Mouse (Mus musculus): ENCODE measurements at regions not wholly inside any gene's neighbourhood (a gene's known extent, or its start where the extent isn't known, plus 50 kb on each side); places are given as distances from the start of the nearest gene placed in this dataset.

- WGBS (ENCODE audit: insufficient replicate concordance) = 68% methylated on average over 5 of the region's 5 CpGs
- no peak for ATAC-seq (replicated peaks; ENCODE audit: insufficient number of reproducible peaks, low FRiP score, low TSS enrichment)
Observed at GRCm38 (mm10) chr4:39998771-39999422, 144.0 kb upstream of the Aco1 start.

GRCm38 (mm10) chr4:40014666-40015065, 128.2 kb upstream of the Aco1 start:
- H3K27me3 ChIP-seq (ENCODE audit: control insufficient read depth, insufficient read depth, low read length) = no peaks in the 10 kb centered on the region
- no peaks in the 10 kb centered on the region for H3K9me3 ChIP-seq (replicated peaks; ENCODE audit: control insufficient read depth, low read length)
- H3K9ac ChIP-seq (ENCODE audit: low read depth, low read length) = no peak overlapping the region
- no peak for ATAC-seq (replicated peaks; ENCODE audit: insufficient number of reproducible peaks, low FRiP score, low TSS enrichment)
- H3K4me3 ChIP-seq (ENCODE audit: low read depth, low read length) = no peak overlapping the region
- H3K36me3 ChIP-seq (ENCODE audit: control insufficient read depth, insufficient read depth, low read length) = no peaks in the 10 kb centered on the region
- H3K4me1 ChIP-seq (ENCODE audit: control insufficient read depth, insufficient read depth, low read length) = no peaks in the 10 kb centered on the region
- H3K4me2 ChIP-seq = no peak overlapping the region
- WGBS (ENCODE audit: insufficient replicate concordance) = 62% methylated on average over 7 of the region's 7 CpGs
- H3K27ac ChIP-seq (ENCODE audit: low read depth, low read length) = no peak overlapping the region

More at GRCm38 (mm10) chr4:39998771-39999422, 144.0 kb upstream of the Aco1 start:
- Histone ChIP-seq H3K4me1 (ENCODE audit: control insufficient read depth, insufficient read depth, low read length) (no peaks in the 10 kb centered on the region), H3K4me2 (no peak overlapping the region), H3K27me3 (ENCODE audit: control insufficient read depth, insufficient read depth, low read length) (no peaks in the 10 kb centered on the region), H3K4me3 (ENCODE audit: low read depth, low read length) (no peak overlapping the region), H3K36me3 (ENCODE audit: control insufficient read depth, insufficient read depth, low read length) (no peaks in the 10 kb centered on the region), H3K9ac (ENCODE audit: low read depth, low read length) (no peak overlapping the region), H3K27ac (ENCODE audit: low read depth, low read length) (no peak overlapping the region), H3K9me3 (replicated peaks; ENCODE audit: control insufficient read depth, low read length) (no peaks in the 10 kb centered on the region)

DNA sequence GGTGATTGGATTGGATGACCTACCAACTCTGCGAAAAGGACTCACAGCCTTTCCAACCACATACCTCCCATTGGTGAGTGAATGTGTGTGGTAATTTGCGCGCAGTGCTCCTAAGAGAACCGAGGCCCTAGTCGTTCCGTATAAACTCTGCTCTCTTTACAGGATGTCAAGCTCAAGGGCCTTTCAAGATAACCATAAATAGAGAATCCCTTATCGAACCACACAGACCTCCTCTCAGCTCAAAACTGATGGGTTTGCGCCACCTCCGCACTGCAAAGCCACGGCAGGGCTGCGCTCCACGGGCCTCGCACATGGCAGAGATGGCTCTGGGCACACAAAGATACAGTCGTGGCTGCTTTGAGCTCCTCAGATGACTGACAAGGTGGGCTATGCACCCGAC, 126.0 kb upstream of the Aco1 start:
- H3K4me3 ChIP-seq (ENCODE audit: low read depth, low read length) = no peak overlapping the region
- ATAC-seq (replicated peaks; ENCODE audit: insufficient number of reproducible peaks, low FRiP score, low TSS enrichment) = no peak
- H3K4me1 ChIP-seq (ENCODE audit: control insufficient read depth, insufficient read depth, low read length) = no peaks in the 10 kb centered on the region
- H3K9me3 ChIP-seq (replicated peaks; ENCODE audit: control insufficient read depth, low read length) = no peaks in the 10 kb centered on the region
- no peak overlapping the region for H3K9ac ChIP-seq (ENCODE audit: low read depth, low read length)
- WGBS (ENCODE audit: insufficient replicate concordance) = 49% methylated on average over 15 of the region's 15 CpGs
- H3K27ac ChIP-seq (ENCODE audit: low read depth, low read length) = no peak overlapping the region
- H3K27me3 ChIP-seq (ENCODE audit: control insufficient read depth, insufficient read depth, low read length) = no peaks in the 10 kb centered on the region
- H3K36me3 ChIP-seq (ENCODE audit: control insufficient read depth, insufficient read depth, low read length) = no peaks in the 10 kb centered on the region
- peak overlapping the region; percentile 50 for H3K4me2 ChIP-seq

DNA sequence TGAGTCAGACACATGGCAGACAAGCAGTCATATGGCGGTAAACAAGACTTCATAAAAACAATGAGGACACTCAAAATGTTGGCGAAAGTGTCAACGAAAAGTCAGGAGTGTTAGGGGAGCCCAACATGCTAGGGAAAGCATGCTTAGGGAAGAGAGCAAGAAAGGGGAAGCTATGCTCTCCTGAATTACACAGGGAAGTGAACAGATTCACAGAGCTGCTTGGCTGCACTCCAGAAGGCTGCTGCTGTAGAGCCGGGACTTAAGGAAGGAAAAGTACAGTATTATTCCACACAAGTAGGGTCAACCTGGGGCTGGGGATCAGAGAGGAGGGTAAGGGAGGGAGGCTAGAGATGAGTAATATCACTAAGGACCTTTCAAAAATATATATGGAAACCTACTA, 124.7 kb upstream of the Aco1 start:
- Histone ChIP-seq H3K27ac (ENCODE audit: low read depth, low read length) (no peak overlapping the region), H3K4me2 (no peak overlapping the region), H3K4me3 (ENCODE audit: low read depth, low read length) (no peak overlapping the region), H3K36me3 (ENCODE audit: control insufficient read depth, insufficient read depth, low read length) (no peaks in the 10 kb centered on the region), H3K4me1 (ENCODE audit: control insufficient read depth, insufficient read depth, low read length) (no peaks in the 10 kb centered on the region), H3K27me3 (ENCODE audit: control insufficient read depth, insufficient read depth, low read length) (no peaks in the 10 kb centered on the region), H3K9me3 (replicated peaks; ENCODE audit: control insufficient read depth, low read length) (no peaks in the 10 kb centered on the region), H3K9ac (ENCODE audit: low read depth, low read length) (no peak overlapping the region)
- no peak for ATAC-seq (replicated peaks; ENCODE audit: insufficient number of reproducible peaks, low FRiP score, low TSS enrichment)
- WGBS (ENCODE audit: insufficient replicate concordance) = 80% methylated on average over 4 of the region's 4 CpGs

DNA sequence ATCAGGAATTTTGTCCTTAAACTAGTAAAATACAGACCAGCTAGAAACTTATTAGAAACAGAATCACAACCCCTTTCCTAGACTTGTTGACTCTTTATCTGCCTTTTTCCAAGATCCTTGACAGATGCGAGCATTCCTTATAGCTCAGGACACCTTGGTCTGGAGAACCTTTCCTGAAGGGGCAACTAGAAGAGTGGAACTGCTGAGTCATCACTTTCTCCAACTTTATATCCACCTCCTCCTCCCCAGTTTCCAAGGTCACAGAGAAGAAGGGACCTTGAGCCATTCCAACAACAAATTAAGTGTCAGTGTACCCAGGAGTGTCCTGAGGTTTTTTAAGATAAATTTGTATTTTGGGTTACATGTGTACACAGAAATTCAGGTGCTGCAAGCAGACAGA, 111.5 kb upstream of the Aco1 start:
- no peak overlapping the region for H3K27ac ChIP-seq (ENCODE audit: low read depth, low read length)
- H3K36me3 ChIP-seq (ENCODE audit: control insufficient read depth, insufficient read depth, low read length) = no peaks in the 10 kb centered on the region
- H3K27me3 ChIP-seq (ENCODE audit: control insufficient read depth, insufficient read depth, low read length) = no peaks in the 10 kb centered on the region
- ATAC-seq (replicated peaks; ENCODE audit: insufficient number of reproducible peaks, low FRiP score, low TSS enrichment) = no peak
- no peaks in the 10 kb centered on the region for H3K9me3 ChIP-seq (replicated peaks; ENCODE audit: control insufficient read depth, low read length)
- H3K4me3 ChIP-seq (ENCODE audit: low read depth, low read length) = no peak overlapping the region
- no peak overlapping the region for H3K4me2 ChIP-seq
- no peak overlapping the region for H3K9ac ChIP-seq (ENCODE audit: low read depth, low read length)
- no peaks in the 10 kb centered on the region for H3K4me1 ChIP-seq (ENCODE audit: control insufficient read depth, insufficient read depth, low read length)
- WGBS (ENCODE audit: insufficient replicate concordance) = 84% methylated on average over 1 of the region's 1 CpGs

- Histone ChIP-seq H3K27me3 (ENCODE audit: control insufficient read depth, insufficient read depth, low read length) (no peaks in the 10 kb centered on the region), H3K9me3 (replicated peaks; ENCODE audit: control insufficient read depth, low read length) (no peaks in the 10 kb centered on the region), H3K36me3 (ENCODE audit: control insufficient read depth, insufficient read depth, low read length) (no peaks in the 10 kb centered on the region), H3K4me2 (no peak overlapping the region), H3K27ac (ENCODE audit: low read depth, low read length) (no peak overlapping the region), H3K4me3 (ENCODE audit: low read depth, low read length) (no peak overlapping the region), H3K4me1 (ENCODE audit: control insufficient read depth, insufficient read depth, low read length) (no peaks in the 10 kb centered on the region), H3K9ac (ENCODE audit: low read depth, low read length) (no peak overlapping the region)
- no peak for ATAC-seq (replicated peaks; ENCODE audit: insufficient number of reproducible peaks, low FRiP score, low TSS enrichment)
- 86% methylated on average over 10 of the region's 10 CpGs for WGBS (ENCODE audit: insufficient replicate concordance)
Observed at GRCm38 (mm10) chr4:40047846-40048245, 95.0 kb upstream of the Aco1 start.

GRCm38 (mm10) chr4:40049086-40049485, 93.8 kb upstream of the Aco1 start:
- 77% methylated on average over 6 of the region's 6 CpGs for WGBS (ENCODE audit: insufficient replicate concordance)
- ATAC-seq (replicated peaks; ENCODE audit: insufficient number of reproducible peaks, low FRiP score, low TSS enrichment) = no peak
- no peaks in the 10 kb centered on the region for H3K27me3 ChIP-seq (ENCODE audit: control insufficient read depth, insufficient read depth, low read length)
- H3K9ac ChIP-seq (ENCODE audit: low read depth, low read length) = no peak overlapping the region
- H3K9me3 ChIP-seq (replicated peaks; ENCODE audit: control insufficient read depth, low read length) = no peaks in the 10 kb centered on the region
- H3K36me3 ChIP-seq (ENCODE audit: control insufficient read depth, insufficient read depth, low read length) = no peaks in the 10 kb centered on the region
- no peak overlapping the region for H3K4me3 ChIP-seq (ENCODE audit: low read depth, low read length)
- H3K27ac ChIP-seq (ENCODE audit: low read depth, low read length) = no peak overlapping the region
- no peaks in the 10 kb centered on the region for H3K4me1 ChIP-seq (ENCODE audit: control insufficient read depth, insufficient read depth, low read length)
- H3K4me2 ChIP-seq = no peak overlapping the region

DNA sequence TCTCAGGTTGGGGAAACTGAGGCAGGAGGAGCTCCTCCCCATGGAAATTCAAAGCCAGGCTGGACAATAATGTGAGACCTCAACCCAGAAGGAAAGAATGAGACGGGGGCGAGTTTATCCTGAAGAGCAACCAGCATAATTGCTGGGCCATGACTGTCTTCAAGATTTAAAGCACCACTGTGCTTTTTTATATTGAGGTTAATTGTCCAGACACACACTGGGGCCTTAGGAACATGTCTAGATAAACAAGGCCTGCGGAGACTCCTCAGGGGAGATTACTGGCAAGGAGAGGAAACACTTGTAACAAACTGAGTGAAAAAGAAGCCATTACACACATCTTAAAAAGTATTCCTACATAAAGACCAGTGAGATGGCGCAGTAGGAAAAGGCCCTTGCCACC, 91.0 kb upstream of the Aco1 start:
- Histone ChIP-seq H3K9ac (ENCODE audit: low read depth, low read length) (no peak overlapping the region), H3K36me3 (ENCODE audit: control insufficient read depth, insufficient read depth, low read length) (no peaks in the 10 kb centered on the region), H3K9me3 (replicated peaks; ENCODE audit: control insufficient read depth, low read length) (no peaks in the 10 kb centered on the region), H3K4me2 (no peak overlapping the region), H3K27me3 (ENCODE audit: control insufficient read depth, insufficient read depth, low read length) (no peaks in the 10 kb centered on the region), H3K4me3 (ENCODE audit: low read depth, low read length) (no peak overlapping the region), H3K4me1 (ENCODE audit: control insufficient read depth, insufficient read depth, low read length) (no peaks in the 10 kb centered on the region), H3K27ac (ENCODE audit: low read depth, low read length) (no peak overlapping the region)
- WGBS (ENCODE audit: insufficient replicate concordance) = 76% methylated on average over 4 of the region's 4 CpGs
- ATAC-seq (replicated peaks; ENCODE audit: insufficient number of reproducible peaks, low FRiP score, low TSS enrichment) = no peak

DNA sequence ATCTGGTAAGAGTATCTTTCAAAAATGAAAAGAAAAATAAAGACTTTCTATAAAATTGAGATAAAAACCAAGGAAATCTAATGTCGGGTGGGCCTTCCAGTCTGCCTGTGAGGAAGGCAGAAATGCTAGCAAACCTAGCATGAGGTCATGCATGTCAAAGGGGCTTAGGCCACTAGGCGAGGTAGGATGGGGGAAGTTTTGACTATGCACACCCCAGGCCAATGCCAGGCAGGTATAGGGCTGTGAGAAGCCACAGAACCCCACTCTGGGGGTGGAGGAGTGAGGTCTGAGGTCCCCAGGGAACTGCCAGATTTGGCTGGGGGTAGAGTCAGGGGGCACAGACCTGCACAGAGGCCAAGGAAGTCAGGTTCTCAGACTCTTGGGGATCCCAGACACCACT, 89.5 kb upstream of the Aco1 start:
- no peaks in the 10 kb centered on the region for H3K36me3 ChIP-seq (ENCODE audit: control insufficient read depth, insufficient read depth, low read length)
- no peaks in the 10 kb centered on the region for H3K27me3 ChIP-seq (ENCODE audit: control insufficient read depth, insufficient read depth, low read length)
- H3K9me3 ChIP-seq (replicated peaks; ENCODE audit: control insufficient read depth, low read length) = no peaks in the 10 kb centered on the region
- WGBS (ENCODE audit: insufficient replicate concordance) = 72% methylated on average over 2 of the region's 2 CpGs
- H3K9ac ChIP-seq (ENCODE audit: low read depth, low read length) = no peak overlapping the region
- H3K27ac ChIP-seq (ENCODE audit: low read depth, low read length) = no peak overlapping the region
- H3K4me3 ChIP-seq (ENCODE audit: low read depth, low read length) = no peak overlapping the region
- H3K4me1 ChIP-seq (ENCODE audit: control insufficient read depth, insufficient read depth, low read length) = no peaks in the 10 kb centered on the region
- no peak overlapping the region for H3K4me2 ChIP-seq
- ATAC-seq (replicated peaks; ENCODE audit: insufficient number of reproducible peaks, low FRiP score, low TSS enrichment) = no peak
